Mouse (Mus musculus): ENCODE data around the gene Slc19a3.
"Not testable (repeated sequence)": the region's sequence is repeated elsewhere in the genome, so short reads cannot be mapped to it uniquely, and the experiment has no call there.

The Slc19a3 gene

GRCm38 (mm10) chr1:83006218-83007179 is 31.7 kb downstream of the Slc19a3 start:
- no peak for DNase-seq

DNA sequence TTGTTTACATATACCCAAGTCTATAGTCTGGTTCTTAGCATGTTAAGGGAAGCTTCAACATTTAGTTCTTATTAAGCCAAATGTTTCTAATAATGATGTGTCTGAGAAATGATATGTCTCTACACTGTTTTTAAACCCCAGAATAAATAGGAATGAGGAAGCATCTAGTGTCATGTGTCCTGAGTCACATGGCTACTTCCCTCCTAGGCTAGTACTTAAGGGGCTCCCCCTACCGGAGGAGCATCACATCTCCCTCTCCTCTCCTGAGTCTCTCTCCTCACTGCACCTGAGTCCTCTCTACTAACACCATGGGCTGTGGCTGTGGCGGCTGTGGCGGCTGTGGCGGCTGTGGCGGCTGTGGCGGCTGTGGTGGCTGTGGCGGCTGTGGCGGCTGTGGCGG is 37.9 kb downstream of the Slc19a3 start, which contains the start of gene Gm47959:
Gene Gm47959 (plus strand): TSS at position 243 of the 400 bp plus-strand sequence.
- DNase-seq, result not testable (repeated sequence)

DNA sequence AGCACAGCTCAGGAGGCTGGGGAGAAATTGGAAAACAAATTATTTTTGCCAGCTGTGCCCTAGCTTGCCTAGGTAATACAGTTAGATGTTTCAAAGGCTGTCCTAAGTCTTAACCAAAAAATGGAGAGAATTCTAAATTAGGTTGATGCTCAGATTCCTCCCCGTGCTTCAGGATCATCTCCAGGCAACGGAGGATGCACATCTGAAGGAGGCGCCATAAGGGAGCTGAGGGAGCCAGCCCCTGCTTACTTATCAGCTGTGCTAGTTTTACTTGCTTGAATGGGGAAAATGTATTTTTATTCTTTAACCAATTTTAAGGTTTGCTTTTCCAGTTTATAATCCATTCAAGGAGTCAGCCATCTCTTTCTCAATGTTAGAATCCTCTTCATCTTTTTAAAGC is 44.3 kb downstream of the Slc19a3 start:
- no peak for DNase-seq

DNA sequence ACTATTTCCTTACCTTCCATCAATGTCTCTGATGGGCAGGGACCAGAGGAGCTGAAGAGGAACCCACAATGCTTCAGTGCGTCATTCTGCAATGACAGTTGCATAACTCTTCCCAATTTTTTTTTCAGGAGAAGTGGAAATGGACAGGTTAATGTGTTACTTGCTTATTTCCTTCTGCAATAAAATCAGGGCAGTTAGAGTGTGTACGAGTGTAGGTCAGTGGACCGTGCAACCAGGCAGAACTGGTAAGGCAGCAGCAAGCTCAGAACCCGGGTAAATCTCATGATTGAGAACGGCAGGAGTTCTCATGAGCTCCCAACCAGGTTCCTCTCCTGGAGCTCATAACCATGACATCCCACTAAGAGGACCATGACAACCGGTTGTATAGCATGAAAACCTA is 46.2 kb downstream of the Slc19a3 start:
- no peak for DNase-seq

GRCm38 (mm10) chr1:82991596-82991995 is 46.7 kb downstream of the Slc19a3 start:
- DNase-seq, result no peak

DNA sequence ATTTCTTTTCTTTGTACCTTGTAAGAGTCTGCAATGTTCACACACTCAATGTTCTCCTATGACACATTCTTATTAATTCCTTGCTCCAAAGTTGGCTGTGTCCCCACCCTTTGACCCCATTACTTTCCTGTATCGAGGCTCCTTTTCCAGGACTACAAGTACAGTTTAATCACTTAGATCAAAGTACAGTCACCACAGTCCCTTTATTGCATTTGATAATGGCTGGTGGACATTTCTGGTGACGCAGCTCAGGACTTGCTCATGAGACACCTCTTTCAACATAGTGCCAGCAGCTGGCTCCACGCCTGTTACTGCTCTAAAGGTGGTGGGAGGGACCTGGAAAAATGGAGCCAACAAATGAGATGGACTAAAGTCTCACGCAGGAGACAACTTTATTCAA is 47.2 kb downstream of the Slc19a3 start:
- no peak for DNase-seq

- DNase-seq, result peak; percentile 74
Measured at GRCm38 (mm10) chr1:82987530-82988198, 50.6 kb downstream of the Slc19a3 start.

DNA sequence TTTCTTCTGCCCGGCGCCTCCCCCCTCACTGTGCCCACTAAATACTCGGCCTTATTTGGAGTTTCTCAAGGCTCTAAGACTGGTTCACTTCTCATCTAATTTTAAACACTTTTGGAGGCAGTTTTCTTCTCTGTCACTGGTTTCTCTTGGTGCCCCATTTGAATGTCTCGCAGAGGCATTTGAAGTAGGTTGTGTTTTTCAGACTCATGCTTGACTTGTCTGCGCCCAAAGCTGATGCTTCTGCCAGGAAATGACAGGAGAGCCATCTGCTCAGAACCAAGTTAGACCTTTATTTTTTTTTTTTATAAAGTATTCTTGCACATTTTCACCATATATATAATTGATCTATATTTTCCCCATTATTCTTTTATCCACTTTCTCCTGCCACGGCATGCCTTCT is 51.5 kb downstream of the Slc19a3 start:
- DNase-seq, result no peak

DNA sequence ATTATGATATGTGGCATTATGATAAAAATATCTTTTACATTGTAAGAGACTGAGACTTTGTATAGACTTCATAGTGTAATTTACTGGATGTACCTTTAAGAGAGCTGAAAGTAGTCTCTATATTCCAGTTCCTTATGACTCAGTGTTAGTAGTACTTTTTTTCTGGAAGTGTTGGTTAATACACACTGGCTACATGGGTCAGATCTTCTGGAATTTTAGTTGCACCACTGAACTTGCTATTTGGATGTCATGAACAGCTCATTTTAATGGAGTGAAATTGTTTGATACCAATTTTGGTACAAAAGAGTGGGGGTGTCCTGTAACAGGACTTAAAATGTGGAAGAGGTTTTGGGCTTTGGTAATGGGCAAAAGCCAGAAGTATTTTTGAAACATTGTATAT is 60.4 kb downstream of the Slc19a3 start:
- DNase-seq, result no peak

DNA sequence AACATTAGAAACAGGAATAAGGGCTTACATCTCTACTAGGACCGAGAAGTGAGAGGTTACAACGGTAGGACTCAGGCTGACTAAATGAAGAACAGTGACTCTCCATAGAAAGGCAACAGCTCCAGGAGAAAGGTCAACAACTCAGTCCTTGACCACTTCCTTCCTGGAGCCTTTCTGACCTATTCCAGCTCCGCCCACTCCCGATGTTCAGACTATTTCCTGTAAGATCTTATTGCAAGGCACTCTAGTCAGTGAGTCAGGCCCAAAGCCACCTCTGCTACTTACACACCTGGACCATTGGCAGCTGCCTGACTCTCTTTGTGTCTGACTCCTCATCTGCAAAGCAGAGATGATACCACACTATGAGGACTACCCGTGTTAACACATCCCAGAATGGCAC is 62.5 kb downstream of the Slc19a3 start:
- DNase-seq, result no peak

DNA sequence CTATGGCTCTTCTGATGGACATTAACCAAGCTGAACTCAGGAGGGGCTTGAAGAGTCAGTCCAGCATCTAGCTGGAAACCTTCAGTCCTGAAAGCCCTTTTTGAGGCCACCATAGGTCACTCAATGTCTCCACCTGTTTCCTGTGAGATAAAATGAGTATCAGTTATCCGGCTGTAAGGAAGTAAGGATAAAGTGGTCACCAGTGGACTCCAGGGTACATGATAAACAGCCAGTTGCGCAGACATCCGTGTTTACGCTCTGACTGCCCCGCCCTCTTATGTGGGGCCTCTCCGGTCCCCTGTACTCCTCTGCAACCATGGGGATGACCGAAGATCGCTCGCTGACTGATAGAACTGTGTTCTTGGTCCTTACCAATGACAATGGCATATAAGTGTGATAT is 63.9 kb downstream of the Slc19a3 start:
- DNase-seq, result no peak

GRCm38 (mm10) chr1:82973901-82974300 is 64.3 kb downstream of the Slc19a3 start:
- no peak for DNase-seq

DNA sequence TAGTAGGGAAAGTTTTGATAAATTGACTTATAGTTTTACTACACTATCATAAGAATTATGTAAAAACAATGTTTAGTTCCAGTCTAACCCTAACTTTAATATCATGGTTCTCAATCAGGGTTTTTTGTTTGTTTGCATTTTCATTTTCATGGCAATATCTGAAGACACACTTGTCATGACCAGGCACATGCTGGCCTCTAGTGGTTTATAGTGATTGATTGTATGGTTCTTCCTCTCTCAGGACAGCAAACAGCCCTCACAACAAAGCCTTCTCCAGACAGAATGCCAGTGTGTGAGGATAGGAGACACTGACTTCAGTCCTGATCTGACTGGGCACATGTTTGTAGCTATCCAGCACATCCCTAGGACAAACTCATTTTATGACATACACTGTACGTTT is 65.0 kb downstream of the Slc19a3 start:
- DNase-seq, result no peak

GRCm38 (mm10) chr1:82972046-82972445 is 66.2 kb downstream of the Slc19a3 start:
- no peak for DNase-seq

DNA sequence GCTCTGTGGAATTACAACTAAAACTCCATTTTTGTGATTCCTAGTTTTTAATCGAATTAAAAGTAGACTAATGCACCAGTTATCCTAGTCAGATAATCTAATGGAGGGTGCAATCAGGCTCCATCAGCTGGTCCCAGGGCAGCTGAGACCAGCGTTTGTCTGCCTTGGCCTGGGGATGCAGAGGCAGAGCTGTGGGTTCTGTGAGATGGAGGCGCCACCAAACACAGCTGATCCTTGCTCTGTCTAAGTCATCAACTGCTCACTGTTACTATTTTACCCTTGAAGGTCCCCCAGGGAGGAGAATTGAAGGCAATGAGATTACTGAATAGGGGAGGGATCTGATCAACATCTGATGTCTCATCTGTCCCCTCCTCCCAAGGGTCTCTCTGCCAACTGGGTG is 71.8 kb downstream of the Slc19a3 start:
- DNase-seq, result no peak

All from retina, postnatal 1 day (tissue).